Mouse (Mus musculus) layer of hippocampus, postnatal 14 days (tissue): ENCODE results near the gene Syn3. TPM values are rescaled to one million over a fixed set of nuclear protein-coding genes. Genes with fewer than 3 reads are reported as not detected.

Source experiments
- DNase-seq, 2 experiments: peaks; one replicate each; pipeline ENCODE4 v3.0.0; 2021 to 2022; ENCODE audit warnings: low spot score in 2 of 2, mixed read lengths in 1 of 2
- total RNA-seq, 2 experiments: library from RNA; stranded (reverse); gene quantifications; 2 replicates each; pipeline ENCODE4 v1.2.3; 2021

The Syn3 gene
- total RNA-seq, 2 experiments from 2014 or later, result 27.1 to 28.4 TPM

DNA sequence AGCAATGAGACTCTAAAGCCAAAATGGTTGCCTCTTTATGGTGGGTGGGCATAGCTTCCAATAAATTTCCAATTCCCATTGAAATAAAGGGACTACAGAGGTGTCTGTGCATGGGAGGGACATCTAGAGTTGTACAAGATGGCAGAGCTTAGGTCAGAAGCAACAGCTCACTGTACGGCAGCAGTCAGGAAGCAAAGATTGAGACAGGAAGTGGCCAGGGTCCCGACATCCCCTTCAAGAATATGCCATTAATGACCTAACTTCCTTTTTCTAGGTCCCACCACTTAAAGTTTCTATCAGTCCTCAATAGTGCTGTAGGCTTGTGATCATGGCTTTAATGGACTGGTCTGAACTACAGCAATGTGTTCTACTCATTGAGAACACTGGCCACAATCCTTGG is 330.6 kb downstream of the Syn3 start:
- DNase-seq, result no peak

DNA sequence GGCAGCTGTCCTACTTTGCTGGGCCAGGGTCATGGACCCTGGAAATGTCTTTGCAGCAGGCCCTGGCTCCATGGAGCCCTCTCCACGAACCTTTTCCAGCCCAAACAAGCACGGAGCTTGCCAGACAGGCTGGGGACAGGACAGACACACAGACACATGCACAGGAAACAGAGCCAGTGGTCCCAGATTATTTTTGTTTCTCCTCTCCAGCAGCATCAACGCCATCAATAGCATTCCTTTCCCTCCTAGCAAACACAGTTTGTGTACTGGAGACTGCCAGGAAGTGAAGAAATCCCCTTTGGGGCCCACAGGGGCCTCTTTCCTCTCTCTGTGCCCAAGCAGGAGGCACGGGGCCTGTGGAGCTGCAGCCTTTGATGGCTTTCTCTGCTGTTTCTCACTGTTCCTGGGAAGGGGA is 331.8 kb downstream of the Syn3 start:
- DNase-seq, result peak; percentile 15 to 37

DNA sequence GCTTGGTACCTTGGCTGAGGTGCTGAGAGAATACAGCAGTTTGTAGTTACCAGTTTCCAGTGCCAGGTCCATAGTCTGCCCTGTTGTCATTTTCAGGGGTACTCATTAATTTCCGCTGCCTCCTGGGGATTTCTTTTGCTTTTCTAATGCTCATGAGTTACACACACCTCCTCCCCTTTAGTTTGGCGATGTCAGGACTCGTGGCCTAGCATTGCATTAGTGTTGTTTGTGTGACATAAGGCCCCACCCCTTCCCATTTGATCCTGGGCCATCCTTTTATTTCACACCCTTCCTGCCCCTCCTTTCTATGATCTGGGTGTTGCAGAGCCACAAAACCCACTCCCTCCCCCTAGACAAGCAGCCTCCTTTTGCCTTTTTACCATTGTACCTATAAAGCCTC is 334.6 kb downstream of the Syn3 start:
- no peak for DNase-seq

DNA sequence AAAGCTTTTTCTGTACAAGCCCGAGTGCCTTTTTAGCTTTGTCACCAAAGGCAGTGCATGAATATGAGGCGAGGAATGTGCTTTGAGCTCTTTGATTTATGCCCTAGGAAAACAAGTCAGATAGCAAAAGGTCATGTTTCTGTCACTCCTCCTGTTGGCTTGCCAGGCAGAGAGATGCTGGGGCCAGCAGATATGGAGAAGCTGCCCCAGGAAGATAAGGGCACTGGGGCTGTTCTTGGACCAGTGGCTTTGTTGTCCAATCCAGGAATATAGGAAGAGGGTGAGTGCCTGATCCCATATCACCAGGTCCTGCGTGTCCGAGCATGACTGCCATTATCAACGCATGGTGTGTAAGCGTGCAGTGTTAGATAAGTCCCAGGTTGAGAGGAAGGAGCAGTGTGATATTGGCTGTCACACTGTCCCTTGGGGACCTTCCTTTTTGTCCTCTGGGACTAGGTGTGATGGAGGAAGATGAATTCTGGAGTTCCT is 336.9 kb downstream of the Syn3 start:
- DNase-seq, result no peak

DNA sequence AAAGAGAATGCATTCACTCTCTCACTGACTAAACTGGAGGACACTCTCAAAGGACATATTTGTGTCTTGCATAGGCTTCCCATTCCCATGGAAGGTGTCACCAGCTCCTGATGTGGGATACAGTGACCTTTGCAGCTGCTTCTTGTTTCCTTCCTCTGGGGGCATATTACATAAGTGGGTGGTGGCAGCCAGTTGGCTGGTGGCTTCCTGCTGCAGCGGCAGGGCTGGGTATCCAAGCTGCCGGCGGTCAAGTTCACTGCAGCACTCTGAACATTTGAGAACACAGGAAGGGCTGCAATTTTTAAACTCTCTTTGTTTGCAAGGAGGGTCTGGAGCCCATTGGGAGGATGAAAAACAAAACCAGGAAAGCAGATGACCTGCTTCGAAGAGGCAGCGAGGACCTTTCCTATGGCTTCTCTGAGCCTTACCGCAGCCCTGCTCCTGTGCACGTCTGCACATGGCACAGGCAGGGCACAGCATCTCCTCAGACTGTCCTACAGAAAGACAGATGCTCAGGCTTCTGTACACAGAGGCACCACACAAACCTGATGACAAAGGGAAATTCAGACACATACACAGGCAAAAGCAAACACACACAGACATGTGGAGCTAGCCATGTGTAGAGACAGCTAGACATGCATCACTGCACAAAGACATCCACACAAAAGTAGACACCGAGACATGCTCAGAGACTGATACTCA is 340.3 kb downstream of the Syn3 start:
- no peak for DNase-seq

DNA sequence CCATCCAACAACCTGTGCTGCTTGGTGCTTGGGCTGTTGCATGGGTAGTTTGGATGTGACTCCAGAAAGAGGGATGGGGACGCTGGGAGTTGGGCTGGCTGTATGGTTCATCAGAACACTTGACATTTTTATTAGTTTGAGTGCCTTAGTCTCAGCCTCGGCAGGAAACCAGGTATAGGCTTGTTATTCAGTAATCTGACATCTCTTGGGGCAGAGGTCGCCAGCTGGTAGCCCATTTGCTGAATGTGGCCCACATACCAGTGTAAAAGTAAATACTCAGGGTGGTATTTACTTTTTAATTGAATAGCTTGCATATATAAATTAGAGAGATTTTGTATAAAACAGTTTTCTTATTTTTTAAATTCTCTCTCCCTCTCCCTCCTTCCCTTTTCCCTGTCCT is 343.4 kb downstream of the Syn3 start:
- no peak for DNase-seq

DNA sequence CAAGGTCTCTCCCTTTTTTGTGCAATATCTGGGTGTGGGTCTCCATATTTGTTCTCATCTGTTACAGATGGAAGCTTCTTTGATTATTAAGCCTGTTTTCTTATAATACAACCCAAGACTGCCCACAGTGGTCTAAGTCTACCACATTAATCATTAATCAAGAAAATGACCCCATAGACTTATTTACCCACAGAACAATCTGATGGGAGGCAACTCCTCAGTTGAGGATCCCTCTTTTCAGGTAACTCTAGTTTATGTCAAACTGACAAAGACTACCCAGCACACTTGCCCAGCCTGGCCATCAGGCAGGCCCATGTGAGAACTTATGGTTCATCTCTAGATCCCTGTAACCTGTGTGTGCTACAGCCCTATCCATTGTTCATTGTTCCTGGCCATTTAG is 345.5 kb downstream of the Syn3 start:
- no peak for DNase-seq

DNA sequence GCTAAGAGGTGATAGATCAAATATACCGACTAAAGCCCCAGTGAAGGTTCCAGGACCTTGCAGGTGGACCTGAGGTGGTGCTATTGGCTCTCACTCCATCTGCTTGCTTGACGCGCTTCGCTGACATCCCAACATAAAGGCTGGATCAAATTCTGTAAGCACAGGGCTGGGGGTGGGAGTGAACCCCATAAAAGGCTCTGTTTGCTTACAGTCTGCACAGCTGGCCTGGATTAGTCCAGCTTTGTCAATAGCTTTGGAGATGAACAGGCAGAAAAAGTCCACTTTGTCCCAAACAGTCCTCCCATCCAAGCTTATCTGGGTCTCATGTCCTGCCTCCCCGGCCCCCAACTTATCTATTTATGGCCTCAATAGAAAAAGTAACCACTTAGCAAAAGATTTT is 347.3 kb downstream of the Syn3 start:
- DNase-seq, result no peak

DNA sequence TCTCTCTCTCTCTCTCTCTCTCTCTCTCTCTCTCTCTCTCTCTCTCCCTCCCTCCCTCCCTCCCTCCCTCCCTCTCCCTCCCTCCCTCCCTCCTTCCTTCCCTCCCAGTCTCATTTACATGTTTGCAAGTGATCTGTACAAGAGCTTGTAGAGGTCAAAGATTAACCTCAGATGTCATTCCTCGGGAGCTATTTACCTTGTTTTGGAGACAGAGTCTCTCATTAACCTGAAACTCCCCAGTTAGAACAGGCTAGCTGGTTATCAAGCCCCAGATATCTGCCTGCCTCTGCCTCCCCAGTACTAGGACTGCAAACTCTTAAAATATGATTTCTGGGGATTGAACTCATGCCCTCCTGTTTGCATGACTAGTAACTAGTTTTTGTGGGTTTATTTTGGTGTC is 348.6 kb downstream of the Syn3 start:
- DNase-seq, result no peak

DNA sequence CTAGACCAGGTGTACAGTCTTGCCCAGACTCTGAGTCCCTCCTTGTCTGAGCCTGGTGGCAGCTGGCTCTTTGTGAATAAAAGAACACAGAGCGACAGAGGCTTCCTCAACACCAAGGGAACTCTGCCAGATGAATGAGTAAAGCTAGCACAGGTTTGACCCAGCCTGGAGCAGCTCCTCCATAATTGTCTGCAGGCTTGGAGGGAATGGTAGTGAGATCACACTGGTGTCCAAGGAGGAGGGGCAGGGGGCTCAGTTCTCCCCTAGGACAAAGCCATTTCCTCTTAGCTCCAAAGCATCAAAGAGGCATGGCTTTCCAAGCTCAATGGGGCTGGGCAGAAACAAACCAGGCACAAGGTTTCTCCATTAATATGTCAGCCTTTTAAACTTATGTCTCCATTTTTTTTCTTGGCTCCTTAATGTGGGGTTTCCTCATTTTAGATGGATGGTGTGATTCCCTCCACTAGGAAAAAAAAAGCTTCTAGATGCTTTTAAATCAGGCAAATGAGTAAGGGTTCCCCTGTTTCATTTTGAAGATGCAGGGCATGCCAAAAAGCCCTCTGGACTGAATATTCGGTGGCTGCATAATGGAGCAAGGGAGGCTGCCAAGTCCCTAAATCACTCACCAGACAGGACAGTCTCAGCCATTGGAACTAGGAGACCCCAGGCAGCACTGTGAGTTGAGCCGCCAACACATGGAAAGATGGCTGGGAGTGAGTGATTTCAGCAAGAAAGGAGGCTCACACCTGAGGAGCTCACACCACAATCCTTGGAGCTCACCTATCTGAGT is 349.5 kb downstream of the Syn3 start:
- peak in 1 of 2 experiments; percentile 26 for DNase-seq

DNA sequence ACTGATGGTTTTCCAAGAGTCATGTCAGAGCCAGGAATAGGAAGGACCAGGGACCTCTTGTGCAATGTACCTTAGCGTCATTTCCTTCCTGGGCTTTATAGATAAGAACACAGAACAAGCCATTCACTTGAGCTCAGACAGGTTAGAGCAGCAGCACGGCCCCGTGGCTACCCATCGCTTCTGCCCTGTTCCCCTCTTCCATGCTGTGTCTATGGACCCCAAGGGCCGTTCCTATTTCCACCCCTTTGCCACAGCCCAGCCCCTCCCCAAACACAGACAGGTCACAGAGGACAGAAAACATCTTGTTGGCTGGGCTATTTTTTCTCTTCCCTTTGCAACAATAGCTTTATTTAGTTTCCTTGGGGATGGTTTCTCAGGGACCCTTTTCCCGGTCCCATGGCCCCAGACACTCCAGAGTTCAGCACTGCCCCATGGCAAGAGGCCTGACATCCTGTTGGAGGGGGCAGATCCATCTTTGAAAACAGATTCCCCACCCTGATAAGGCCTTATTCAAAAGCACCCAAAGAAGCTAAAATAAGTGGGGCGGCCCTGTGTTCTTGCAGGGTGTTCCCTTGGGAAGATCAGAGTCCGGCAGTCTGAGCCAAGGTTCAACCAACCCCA is 359.5 kb downstream of the Syn3 start:
- no peak for DNase-seq

DNA sequence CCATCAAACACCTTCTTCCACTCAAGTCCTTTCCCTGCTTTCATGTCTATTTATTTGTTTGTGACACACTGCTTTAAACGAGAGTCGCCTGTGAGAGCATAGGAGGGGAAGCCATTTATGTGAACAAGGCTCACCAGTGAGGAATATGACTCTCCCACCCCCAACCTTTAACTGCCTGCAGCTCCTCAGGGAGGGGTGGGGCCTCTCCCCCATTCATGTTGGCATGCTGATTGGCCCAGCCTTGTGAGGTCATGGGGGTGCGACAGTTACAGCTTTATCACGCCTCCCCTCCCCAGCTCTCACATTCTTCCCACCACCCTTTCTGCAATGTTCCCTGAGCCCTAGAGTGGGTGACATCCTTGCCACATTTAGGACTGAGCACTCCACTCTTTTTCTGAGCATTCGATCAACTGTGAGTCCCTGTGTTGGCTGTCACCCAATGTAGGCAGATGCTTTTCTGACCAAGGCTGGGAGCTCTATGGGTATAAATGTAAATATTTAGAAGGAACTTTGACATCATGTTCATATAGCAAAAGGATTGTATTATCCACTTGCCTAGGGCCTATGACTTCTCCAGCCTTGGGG is 361.0 kb downstream of the Syn3 start:
- DNase-seq, result no peak

DNA sequence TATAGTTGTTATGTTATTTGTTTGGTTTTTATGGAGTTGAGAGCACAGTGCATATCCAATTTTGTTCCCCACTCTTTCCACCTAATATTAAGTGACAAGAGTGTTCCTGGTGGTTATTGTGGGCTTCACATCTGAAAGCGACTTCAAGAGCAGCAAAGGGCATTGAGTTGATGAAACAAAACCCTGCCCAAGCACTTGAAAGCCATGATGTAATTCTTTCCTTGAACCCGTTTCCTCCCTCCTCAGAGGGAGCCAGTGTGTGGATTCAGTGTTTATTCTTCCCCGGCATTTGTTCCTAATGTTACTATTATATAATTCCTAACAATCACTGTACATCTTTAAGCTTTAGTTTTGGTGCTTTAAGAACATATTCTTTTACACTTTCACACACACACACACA is 361.6 kb downstream of the Syn3 start:
- no peak for DNase-seq

DNA sequence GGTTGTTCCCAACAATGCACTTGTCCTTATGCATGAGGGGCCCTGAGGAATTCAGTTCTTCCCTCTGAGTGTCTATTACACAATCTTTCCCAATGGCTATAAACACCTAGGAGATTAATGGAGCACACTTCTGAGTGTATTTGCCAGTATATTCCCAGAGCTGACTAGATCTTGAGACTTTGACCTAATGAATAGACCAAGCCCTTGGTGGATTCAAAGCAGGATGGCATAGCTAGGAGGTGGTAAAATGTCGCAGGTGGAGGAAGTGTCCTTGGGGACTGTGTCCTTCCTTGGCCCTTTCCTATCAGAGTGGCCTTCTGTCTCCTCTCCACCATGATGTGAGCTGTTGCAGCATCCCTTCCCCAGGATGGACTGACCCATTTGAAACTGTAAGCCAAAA is 362.4 kb downstream of the Syn3 start:
- no peak for DNase-seq

DNA sequence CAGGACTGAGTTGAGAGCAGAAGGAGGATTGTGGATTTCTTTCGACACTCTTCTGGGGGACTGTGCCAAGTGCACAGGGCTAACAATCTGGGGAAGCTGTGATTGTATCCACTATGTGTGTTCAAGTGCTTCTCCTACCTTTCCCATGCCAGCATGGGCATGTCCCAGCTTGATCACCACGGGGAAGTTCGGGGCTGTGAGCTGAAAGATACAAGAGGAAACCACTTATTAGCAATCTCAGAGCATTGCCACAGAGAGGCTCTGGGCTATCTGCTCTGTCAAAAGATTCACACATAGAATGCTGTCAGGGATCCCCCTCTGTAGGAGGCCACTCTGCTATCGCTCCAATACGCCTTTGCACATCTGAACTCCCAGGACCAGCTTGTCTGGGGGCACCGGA is 363.8 kb downstream of the Syn3 start:
- no peak for DNase-seq

DNA sequence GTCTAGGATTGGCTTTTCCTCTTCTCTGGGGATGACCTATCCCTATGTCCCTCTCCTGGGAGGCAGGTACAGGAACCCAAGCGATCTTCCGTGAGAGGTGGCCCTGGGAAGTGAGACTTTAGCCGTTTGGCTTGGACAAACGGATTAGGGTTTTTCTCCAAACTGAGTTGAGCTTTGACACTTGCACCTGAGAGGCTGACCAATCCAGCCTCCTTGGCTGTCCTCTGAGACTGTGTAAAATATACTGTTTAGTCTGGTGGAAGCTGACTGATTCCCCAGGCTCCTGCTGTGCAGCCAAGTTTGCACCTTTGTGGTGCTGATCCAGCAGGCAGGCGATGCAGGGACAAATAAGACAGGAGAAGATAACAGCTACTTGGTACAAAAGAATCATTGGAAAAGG is 364.4 kb downstream of the Syn3 start:
- no peak for DNase-seq

DNA sequence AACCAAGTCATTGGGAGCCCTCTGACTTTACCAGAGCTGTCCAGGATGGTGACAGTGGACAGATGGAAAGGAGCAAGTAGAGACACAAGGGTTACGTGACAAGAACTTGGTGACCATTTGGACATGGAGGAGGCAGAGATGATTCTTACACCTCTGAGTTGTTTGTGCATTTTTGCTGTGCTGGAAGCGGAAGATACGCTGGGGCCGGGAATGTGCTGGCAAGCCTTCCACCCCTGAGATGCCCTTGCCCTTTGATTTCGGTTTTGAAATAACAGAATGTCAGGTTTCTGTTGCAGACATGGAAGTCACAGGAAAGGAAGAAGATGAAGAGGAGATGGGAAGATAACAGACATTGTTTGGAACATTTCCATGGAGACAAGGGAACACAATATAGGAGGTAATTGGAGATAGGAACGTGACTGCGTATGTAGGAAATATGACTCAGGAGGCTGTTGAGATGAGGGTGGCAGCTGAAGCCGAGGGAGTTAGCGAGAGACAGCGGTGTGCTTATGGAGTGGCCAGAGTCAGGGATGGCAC is 366.2 kb downstream of the Syn3 start:
- DNase-seq, result no peak

DNA sequence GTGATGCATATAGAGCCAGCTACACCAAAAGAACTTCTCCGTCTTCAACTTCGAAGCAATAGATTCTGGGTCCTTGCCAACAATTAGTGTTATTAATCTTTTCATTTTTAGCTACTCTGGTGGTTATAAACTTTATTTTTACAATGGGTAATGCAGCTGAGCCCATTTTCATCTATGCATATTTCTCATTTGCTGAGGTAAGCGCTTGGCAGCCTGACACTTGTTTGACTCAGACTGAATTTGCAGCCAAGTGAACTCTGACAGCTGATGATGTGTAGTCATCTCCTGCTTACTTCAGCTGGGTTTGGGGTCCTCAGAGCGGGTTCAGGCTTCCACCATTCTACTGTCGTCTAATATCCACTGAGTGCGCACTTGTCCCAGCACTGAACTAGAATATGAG is 369.6 kb downstream of the Syn3 start:
- DNase-seq, result no peak

DNA sequence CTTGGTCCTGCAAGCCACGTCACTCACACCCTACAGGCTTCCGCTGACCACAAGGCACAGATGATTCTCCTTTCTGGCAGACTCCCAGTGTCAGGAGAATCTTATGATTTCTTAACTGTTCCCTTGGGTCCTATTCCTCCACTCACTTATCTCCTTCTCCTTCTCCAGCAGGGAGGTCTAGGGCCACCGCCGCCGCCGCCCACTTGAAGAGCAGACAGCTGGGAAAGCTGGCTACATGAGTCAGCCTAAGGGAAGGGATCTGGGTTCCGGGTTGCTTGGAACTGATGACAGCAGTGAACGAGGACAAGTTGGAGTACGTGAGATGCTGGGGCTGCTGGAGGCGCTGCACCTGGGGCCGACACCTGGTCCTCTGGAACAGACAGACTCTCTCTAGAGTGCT is 372.2 kb downstream of the Syn3 start:
- DNase-seq, result no peak

DNA sequence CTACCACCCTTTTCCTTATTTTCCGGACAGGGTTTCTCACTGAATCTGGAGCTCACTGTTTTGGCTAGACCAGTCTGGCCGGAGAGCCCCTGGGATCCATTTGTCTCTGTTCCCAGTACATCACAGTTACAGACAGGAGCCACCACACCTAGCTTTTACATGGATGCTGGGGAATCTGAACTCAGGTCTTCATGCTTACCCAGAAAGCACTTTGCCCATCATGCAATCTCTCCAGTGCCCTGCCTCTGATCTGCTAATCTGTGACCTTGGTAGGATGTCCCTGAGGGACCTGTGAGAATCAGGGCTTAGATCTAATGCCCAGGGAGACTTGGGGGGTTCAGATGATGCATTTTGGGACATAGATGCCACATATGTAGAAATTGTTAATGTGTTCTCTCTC is 373.3 kb downstream of the Syn3 start:
- no peak for DNase-seq

DNA sequence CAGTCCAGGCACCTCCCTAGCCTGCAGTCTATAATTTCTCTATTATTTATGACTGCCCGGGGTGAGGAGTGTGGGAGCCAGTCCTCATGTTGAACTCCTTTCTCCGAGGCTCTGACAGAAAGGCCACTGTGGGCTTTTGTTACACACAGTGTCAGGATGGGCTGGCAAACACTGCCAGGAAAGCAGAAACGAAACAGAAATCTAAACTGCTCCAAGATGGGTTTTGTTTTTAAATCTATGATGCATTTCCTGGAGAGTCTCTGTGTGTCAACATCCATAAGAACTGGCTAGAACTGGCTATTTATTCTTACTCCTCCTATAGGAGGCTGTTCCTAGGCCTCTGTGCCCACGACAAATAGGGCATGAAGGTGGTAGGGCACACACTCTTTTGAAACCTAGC is 374.6 kb downstream of the Syn3 start:
- DNase-seq, result no peak

DNA sequence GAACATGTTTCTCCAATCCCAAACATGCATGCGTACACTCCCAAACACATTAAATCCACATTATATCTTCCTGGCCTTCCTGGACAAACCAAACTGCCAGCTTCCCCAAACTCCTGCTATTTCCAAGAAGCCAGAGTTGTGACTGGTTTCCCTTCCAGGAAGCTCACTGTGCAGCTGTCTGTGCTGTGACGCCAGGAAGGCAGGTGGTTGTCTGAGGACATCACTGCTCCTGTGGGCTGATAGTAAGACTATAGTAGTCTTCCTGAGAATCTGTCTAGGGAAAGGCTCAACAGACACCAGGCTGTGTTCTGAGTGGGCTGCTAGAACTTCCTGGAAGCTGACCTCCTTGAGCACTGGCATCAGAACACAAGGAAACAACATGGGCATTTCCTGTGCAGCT is 375.5 kb downstream of the Syn3 start:
- DNase-seq, result no peak
